Mouse (Mus musculus) right cerebral cortex, postnatal 10 days (tissue): ENCODE measurements around the gene Cnih3.

Experiments used
- DNase-seq, 2 experiments: peaks; one replicate each; pipeline ENCODE4 v3.0.0; 2021; ENCODE audit warnings: low spot score in 2 of 2

Gene Cnih3

GRCm38 (mm10) chr1:181352043-181352366 is 423 bp upstream of the Cnih3 start:
- DNase-seq: no peak

- peak in 1 of 2 experiments; percentile 43 for DNase-seq
These were observed 1.0 kb downstream of the Cnih3 start for GRCm38 (mm10) chr1:181353200-181354097.

GRCm38 (mm10) chr1:181355683-181356082 is 3.3 kb downstream of the Cnih3 start:
- DNase-seq: no peak

- DNase-seq: no peak
These were observed 5.4 kb downstream of the Cnih3 start for GRCm38 (mm10) chr1:181357870-181358269.

- no peak for DNase-seq
These were observed 6.1 kb downstream of the Cnih3 start for GRCm38 (mm10) chr1:181358526-181358925.

GRCm38 (mm10) chr1:181360732-181361131 is 8.3 kb downstream of the Cnih3 start:
- DNase-seq: no peak

- DNase-seq: no peak
These were observed 11.6 kb downstream of the Cnih3 start for GRCm38 (mm10) chr1:181364025-181364424.

GRCm38 (mm10) chr1:181365376-181365775 is 12.9 kb downstream of the Cnih3 start:
- DNase-seq: no peak

GRCm38 (mm10) chr1:181368789-181369570 is 16.6 kb downstream of the Cnih3 start:
- DNase-seq: peak in 1 of 2 experiments; percentile 80

GRCm38 (mm10) chr1:181370370-181370769 is 17.9 kb downstream of the Cnih3 start:
- peak; percentile 65 to 77 for DNase-seq

- no peak for DNase-seq
These were observed 18.8 kb downstream of the Cnih3 start for GRCm38 (mm10) chr1:181371226-181371625.

- DNase-seq: no peak
These were observed 19.9 kb downstream of the Cnih3 start for GRCm38 (mm10) chr1:181372306-181372705.

GRCm38 (mm10) chr1:181374627-181375374 is 22.4 kb downstream of the Cnih3 start:
- no peak for DNase-seq

GRCm38 (mm10) chr1:181376431-181376830 is 24.0 kb downstream of the Cnih3 start:
- no peak for DNase-seq

- peak; percentile 55 to 65 for DNase-seq
These were observed 27.2 kb downstream of the Cnih3 start for GRCm38 (mm10) chr1:181379664-181380063.

- peak; percentile 74 to 87 for DNase-seq
These were observed 29.1 kb downstream of the Cnih3 start for GRCm38 (mm10) chr1:181381410-181382010.

- no peak for DNase-seq
These were observed 36.8 kb downstream of the Cnih3 start for GRCm38 (mm10) chr1:181389264-181389663.

- no peak for DNase-seq
These were observed 40.1 kb downstream of the Cnih3 start for GRCm38 (mm10) chr1:181392489-181392888.

GRCm38 (mm10) chr1:181393250-181394149 is 41.1 kb downstream of the Cnih3 start:
- DNase-seq: peak; percentile 88 to 89

GRCm38 (mm10) chr1:181395234-181395828 is 42.9 kb downstream of the Cnih3 start:
- DNase-seq: no peak
